Mouse (Mus musculus): Measurements from ENCODE around the gene Dok1. TPM values are rescaled to one million over a fixed set of nuclear protein-coding genes. Genes with fewer than 3 reads are reported as not detected.

Gene Dok1
- polyA plus RNA-seq, 1 experiment from 2014 or later, result 30.0 TPM

DNA sequence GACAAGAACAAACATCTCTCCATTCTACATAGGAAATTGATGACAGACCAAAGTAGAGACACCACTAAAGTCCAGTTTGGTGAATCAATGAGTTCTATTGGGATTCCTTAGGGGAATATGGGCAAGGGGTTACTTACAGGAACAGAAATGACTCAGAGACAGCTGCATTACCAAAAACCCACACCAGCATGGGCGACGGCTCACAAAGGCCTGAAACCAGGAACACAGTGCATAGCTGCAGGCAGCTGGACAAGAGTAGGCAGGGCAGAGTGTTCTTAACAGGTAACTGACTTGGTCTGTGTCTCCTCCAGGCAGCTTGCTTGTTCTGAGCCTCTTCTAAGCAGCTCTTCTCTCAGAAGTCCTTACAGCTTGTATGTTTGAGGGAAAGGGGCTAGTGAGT is 17.5 kb downstream of the Dok1 start:
- Histone ChIP-seq H3K36me3 (ENCODE audit: inconsistent target) (no peaks in the 10 kb centered on the region), H3K79me2 (ENCODE audit: inconsistent target) (no peaks in the 10 kb centered on the region), H3K4me3 (ENCODE audit: inconsistent target) (no peak overlapping the region), H3K27ac (no peak overlapping the region)
- 91% methylated on average over 2 of the region's 2 CpGs for WGBS (ENCODE audit: missing documents)

DNA sequence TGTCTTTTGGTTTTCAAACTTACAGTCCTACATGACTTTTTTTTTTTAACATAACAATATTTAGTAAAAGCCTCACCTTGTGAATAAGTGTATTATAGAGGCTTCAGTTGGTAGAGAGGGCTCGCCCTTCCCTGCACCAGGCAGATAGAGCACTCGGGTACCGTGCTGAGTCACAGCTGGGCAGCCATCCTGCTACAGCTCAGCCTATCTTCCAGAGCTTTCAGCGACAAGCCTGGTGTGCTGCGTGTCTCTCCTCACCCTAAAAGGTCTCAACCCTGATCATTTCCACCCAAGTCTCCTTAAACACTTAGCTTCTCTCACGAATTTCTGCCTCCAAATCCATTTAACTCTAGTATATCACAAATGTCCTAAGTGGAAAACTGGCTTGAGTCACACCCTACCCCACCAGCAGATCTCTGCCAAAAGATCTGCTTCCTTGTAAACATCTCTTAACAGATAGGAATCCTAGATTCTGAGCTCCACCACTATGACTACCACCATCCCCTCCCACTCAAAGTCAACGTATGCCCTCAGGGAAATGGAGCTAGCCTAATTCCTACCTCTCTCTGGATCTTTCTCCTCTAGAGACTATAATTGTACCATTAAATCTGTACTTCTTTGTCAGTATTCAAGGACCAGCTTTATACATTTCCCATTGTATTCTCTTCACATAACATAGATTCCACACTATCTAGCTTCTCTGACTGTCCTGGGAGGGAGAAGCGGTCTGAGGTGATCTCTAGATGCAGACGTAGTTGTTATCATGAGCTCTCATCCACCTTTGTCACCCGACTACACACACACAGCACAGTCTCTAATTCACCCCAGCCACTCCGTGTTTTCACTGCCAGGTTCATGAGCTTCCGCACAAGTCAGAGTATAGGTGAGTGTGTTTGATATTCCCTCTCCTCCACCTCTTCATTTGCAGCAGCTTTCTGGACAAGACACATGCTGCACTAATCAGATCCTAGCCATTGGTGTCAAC is 18.5 kb downstream of the Dok1 start:
- Histone ChIP-seq H3K4me3 (ENCODE audit: inconsistent target) (no peak overlapping the region), H3K27ac (peak overlapping the region; percentile 85), H3K79me2 (ENCODE audit: inconsistent target) (no peaks in the 10 kb centered on the region), H3K36me3 (ENCODE audit: inconsistent target) (no peaks in the 10 kb centered on the region)
- 62% methylated on average over 12 of the region's 12 CpGs for WGBS (ENCODE audit: missing documents)

DNA sequence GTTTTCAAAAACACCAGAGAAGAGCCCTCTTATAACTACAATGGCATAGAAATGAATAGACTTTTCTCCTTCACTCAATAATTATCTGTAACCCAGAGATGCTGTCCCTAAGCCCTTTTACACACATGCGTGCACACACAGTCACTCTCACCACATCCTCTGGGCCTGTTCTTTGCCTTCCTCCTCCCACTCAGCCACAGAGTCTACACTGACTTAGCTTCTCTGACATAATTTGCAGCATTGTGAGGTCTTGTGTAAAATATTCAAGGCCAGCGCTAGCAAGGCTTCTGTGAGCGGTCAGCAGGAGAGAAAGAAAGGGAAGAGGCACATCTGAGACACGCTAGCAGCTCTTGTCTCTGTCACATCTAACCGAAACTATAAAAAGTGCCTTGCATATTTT is 19.8 kb downstream of the Dok1 start:
- H3K36me3 ChIP-seq (ENCODE audit: inconsistent target), result no peaks in the 10 kb centered on the region
- no peaks in the 10 kb centered on the region for H3K79me2 ChIP-seq (ENCODE audit: inconsistent target)
- no peak overlapping the region for H3K4me3 ChIP-seq (ENCODE audit: inconsistent target)
- peak overlapping the region; percentile 85 for H3K27ac ChIP-seq
- 8% methylated on average over 5 of the region's 5 CpGs for WGBS (ENCODE audit: missing documents)

DNA sequence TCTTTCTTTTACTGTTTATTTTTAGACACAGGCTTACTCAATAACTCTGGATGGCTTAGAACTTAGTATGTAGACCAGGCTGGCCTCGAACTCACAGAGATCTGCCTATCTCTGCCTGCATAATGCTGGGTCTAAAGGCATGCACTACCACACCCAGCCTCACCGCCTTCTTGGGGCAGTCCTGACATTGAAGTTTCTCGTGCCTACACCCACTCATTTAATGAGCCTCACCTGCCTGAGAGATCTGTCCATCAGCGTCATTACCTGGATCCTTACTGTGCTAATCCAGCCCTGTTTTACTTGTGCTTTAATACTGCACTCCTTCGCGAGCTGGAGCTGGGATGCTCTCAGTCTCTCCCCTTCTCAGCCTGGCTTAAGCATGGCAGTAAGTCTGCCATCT is 21.5 kb downstream of the Dok1 start:
- 92% methylated on average over 6 of the region's 6 CpGs for WGBS (ENCODE audit: missing documents)
- Histone ChIP-seq H3K27ac (no peak overlapping the region), H3K4me3 (ENCODE audit: inconsistent target) (no peak overlapping the region), H3K79me2 (ENCODE audit: inconsistent target) (no peaks in the 10 kb centered on the region), H3K36me3 (ENCODE audit: inconsistent target) (no peaks in the 10 kb centered on the region)

DNA sequence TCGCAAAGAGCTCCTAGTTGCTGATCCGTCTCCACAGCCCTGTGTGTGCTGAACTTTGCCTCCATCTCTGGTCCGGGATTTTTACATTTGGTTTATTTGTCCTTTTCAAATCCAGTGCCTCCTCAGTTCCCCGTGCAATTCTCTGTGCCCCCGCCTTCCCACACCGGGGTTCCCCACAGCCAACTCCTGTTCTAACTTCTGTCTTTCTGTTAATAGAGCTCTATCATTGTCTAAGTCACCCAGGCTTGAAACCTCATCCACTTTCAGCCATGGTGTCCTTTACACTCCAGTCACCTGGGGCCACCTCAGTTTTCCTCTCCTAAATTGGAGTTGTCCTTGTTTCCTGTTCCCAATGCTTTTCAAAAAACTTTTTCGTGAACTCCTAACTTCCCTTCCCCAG is 22.0 kb downstream of the Dok1 start:
- Histone ChIP-seq H3K27ac (no peak overlapping the region), H3K79me2 (ENCODE audit: inconsistent target) (no peaks in the 10 kb centered on the region), H3K4me3 (ENCODE audit: inconsistent target) (no peak overlapping the region), H3K36me3 (ENCODE audit: inconsistent target) (no peaks in the 10 kb centered on the region)
- 66% methylated on average over 7 of the region's 7 CpGs for WGBS (ENCODE audit: missing documents)

DNA sequence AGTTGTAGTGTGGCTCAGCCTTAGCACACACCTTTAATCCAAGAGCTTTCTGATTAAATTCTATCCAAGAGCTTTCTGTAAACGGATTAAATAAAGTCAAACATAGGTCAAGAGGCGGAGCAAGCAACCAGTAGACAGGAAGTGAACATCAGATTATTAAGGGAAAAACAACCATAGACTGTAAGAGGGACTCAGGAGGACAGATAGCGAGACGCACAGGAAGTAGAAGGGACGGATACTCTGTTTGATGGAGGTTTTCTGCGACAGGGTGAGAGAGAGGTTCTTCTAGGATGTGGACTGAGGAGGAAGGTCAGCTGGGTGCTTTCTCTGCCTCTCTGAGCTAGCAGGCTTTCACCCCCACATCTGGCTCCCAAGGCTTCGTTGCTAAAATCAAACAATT is 23.3 kb downstream of the Dok1 start:
- H3K27ac ChIP-seq, result peak overlapping the region; percentile 76
- H3K4me3 ChIP-seq (ENCODE audit: inconsistent target), result no peak overlapping the region; the same call in 1 of the 2 replicates
- WGBS (ENCODE audit: missing documents), result 24% methylated on average over 7 of the region's 7 CpGs
- no peaks in the 10 kb centered on the region for H3K79me2 ChIP-seq (ENCODE audit: inconsistent target)
- no peaks in the 10 kb centered on the region for H3K36me3 ChIP-seq (ENCODE audit: inconsistent target)

DNA sequence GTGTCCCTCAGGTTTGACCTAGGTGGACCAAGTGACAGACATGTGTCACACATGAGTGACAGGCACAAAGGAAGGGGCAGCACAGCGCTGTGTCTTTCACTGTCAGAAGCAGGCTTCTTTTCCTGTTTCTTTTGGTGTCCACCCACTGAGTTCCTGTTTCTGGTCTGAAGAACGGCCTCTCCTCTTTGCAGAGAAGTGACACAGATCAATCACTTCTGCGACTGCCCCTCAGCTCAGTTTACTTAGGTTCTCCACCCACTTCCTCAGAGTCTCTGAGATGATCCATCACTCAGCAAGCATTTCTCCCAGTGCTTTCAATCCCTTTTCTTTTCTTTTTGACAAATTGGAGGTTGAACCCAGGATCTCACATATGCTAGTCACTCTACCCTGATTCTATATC is 24.6 kb downstream of the Dok1 start:
- 2% methylated on average over 3 of the region's 3 CpGs for WGBS (ENCODE audit: missing documents)

DNA sequence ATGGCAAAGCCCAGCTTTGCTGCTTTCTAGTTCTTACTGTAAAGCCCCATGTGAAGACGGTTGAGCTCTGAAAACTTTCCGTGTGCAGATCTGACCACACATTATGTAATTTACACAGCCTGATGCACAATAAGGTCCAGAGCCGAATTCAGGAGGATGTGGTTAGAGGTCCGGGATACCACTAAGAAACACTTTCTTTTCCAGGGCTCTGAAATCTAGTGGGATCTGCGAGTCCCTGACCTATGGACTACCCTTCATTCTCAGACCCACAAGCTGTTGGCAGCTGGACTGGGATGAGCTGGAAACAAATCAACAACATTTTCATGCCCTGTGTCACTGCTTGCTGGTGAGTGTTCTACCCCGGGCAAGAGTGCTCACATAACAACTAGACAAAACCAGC is 27.2 kb downstream of the Dok1 start:
- peak overlapping the region; percentile 99 for H3K27ac ChIP-seq
- no peak overlapping the region for H3K4me3 ChIP-seq (ENCODE audit: inconsistent target)
- peaks cover 29% of the 10 kb centered on the region for H3K79me2 ChIP-seq (ENCODE audit: inconsistent target)
- 3% methylated on average over 6 of the region's 6 CpGs for WGBS (ENCODE audit: missing documents)
- no peaks in the 10 kb centered on the region for H3K36me3 ChIP-seq (ENCODE audit: inconsistent target)

More for the DNA sequence above, 24.6 kb downstream of the Dok1 start:
- peak overlapping the region; percentile 76 for H3K27ac ChIP-seq
- no peak overlapping the region for H3K4me3 ChIP-seq (ENCODE audit: inconsistent target)
- H3K36me3 ChIP-seq (ENCODE audit: inconsistent target), result no peaks in the 10 kb centered on the region
- peaks cover 10% of the 10 kb centered on the region for H3K79me2 ChIP-seq (ENCODE audit: inconsistent target)

DNA sequence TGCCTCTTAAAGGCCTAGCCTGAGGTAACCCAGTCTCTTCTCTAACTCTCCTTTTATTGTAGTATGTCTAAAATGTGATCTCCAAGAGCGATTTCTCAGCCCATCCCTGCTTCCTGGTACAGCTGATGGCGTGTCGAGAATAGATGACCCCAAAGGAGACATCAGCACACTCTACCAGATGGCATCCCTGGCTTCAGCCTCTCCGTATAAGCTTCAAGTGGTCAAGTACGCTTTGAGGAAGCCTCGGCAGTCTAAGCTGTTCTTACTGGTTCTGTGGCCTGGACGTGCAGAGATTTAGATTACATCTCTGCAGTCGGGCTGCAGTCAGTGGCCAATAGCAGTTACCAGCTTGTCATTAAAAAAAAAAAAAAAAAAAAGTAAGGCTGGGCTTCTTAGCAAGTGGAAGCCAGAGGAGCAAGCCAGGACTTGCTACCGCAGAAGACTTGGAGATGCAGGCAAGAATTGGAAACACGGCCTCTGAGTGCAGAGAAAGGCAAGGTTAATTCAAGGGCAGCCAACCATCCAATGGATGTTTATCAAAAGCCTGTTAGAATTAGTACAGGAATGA is 27.7 kb downstream of the Dok1 start:
- 46% methylated on average over 10 of the region's 10 CpGs for WGBS (ENCODE audit: missing documents)
- no peak overlapping the region for H3K4me3 ChIP-seq (ENCODE audit: inconsistent target)

DNA sequence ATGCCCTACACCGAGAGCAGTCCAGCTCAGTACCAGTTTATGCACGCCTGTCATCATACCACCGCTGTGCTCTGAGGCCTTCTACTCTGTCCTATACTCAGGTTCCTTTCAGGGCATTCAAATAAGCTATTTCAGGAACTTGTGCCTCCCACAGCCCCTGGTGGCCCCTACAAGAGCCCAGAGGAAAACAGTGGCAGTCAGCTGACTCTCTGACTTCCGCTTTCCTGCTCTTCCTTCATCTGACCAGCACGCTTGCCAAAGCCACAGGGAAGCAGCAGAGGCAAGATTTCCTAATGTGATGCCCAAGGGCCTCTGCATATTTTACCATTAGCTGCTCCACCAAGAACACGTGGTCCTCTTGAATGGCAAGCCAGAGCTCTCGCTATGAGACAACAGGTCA is 28.4 kb downstream of the Dok1 start:
- Histone ChIP-seq H3K27ac (peak overlapping the region; percentile 99), H3K4me3 (ENCODE audit: inconsistent target) (peak overlapping the region; percentile 48), H3K79me2 (ENCODE audit: inconsistent target) (peaks cover 29% of the 10 kb centered on the region), H3K36me3 (ENCODE audit: inconsistent target) (no peaks in the 10 kb centered on the region)
- under 1% methylated on average over 7 of the region's 7 CpGs for WGBS (ENCODE audit: missing documents)

More for the DNA sequence above, 27.7 kb downstream of the Dok1 start:
- H3K27ac ChIP-seq, result peak overlapping the region; percentile 99
- peaks cover 29% of the 10 kb centered on the region for H3K79me2 ChIP-seq (ENCODE audit: inconsistent target)
- no peaks in the 10 kb centered on the region for H3K36me3 ChIP-seq (ENCODE audit: inconsistent target)

DNA sequence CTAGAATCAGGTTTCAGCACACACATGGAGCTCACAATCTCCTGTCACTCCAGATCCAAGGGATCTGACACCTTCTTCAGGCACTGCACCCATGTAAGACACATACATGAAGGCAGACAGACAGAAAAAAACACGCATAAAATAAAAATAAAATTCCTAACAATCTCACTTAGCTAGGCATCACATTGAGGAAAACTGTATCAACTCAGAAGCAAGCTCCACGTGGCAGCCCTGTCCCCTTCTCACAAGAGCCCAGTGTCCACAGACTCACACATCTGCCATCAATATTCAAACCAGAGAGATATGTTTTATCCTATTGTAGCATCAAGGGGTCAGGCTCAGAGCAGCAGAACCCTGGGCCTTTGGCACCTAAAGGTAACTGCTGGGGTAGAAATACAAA is 29.0 kb downstream of the Dok1 start:
- Histone ChIP-seq H3K4me3 (ENCODE audit: inconsistent target) (peak overlapping the region; percentile 48), H3K79me2 (ENCODE audit: inconsistent target) (peaks cover 29% of the 10 kb centered on the region), H3K36me3 (ENCODE audit: inconsistent target) (no peaks in the 10 kb centered on the region), H3K27ac (peak overlapping the region; percentile 99)
- 40% methylated on average over 2 of the region's 2 CpGs for WGBS (ENCODE audit: missing documents)

DNA sequence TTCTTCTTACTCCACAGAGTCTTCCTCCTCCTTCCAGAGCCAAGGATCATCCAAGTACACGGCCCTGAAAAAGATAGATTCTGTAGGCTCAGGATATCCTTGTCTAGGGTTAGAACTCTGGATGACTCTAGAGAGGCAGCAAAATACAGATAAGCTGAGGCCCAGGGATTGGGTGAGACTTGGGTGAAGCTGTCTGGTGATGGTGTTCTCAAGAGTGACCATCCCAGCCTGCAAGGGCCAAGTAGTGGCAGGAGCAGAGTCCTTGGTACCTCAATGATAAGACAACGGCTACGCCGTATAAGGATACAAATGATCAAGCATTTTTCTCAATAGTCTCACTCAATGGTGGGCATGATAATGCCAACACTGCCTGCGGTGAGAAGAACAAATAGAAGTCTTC is 29.4 kb downstream of the Dok1 start:
- peaks cover 29% of the 10 kb centered on the region for H3K79me2 ChIP-seq (ENCODE audit: inconsistent target)
- peak overlapping the region; percentile 48 for H3K4me3 ChIP-seq (ENCODE audit: inconsistent target)
- no peaks in the 10 kb centered on the region for H3K36me3 ChIP-seq (ENCODE audit: inconsistent target)
- peak overlapping the region; percentile 99 for H3K27ac ChIP-seq
- 91% methylated on average over 5 of the region's 5 CpGs for WGBS (ENCODE audit: missing documents)

DNA sequence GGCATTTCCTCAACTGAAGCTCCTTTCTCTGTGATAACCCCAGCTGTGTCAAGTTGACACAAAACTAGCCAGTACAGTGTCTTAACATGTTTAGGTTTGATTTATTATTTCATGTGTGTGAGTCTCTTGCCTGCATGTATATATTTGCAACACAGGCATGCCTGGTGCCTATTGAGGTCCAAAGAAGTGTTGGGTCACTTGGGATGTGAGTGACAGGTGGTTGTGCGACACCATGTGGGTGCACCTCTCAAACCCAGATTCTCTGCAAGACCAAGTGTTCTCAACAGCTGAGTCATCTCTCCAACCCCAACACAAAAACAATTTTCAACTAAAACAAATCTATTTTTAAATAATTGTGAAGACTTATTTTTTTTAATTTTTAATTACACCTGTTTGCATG is 30.2 kb downstream of the Dok1 start:
- peak overlapping the region; percentile 48; the same call in 1 of the 2 replicates for H3K4me3 ChIP-seq (ENCODE audit: inconsistent target)
- WGBS (ENCODE audit: missing documents), result 71% methylated on average over 1 of the region's 1 CpGs
- H3K27ac ChIP-seq, result peak overlapping the region; percentile 99
- peaks cover 29% of the 10 kb centered on the region for H3K79me2 ChIP-seq (ENCODE audit: inconsistent target)
- no peaks in the 10 kb centered on the region for H3K36me3 ChIP-seq (ENCODE audit: inconsistent target)

DNA sequence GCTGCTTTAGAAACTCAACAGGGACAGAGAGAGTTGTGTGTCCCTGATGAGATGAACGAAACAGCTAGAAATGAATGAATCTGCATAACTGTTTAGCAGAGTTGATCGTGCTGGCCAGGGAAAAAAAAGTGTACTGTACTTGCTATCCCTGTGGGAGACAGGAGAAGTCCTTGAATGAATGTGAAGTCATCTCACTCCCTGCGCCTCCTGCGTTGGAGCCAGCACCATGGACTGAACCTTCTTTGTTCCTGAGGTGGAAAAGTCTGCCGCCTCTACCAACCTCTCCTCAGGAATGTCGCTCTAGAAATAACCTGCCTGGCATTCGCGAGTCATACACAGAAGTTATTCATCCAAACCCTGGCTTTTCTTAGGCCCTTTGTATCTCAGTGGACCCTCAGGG is 33.3 kb downstream of the Dok1 start:
- no peak overlapping the region for H3K27ac ChIP-seq
- no peak overlapping the region for H3K4me3 ChIP-seq (ENCODE audit: inconsistent target)
- H3K79me2 ChIP-seq (ENCODE audit: inconsistent target), result peaks cover 29% of the 10 kb centered on the region
- H3K36me3 ChIP-seq (ENCODE audit: inconsistent target), result no peaks in the 10 kb centered on the region
- 90% methylated on average over 8 of the region's 8 CpGs for WGBS (ENCODE audit: missing documents)

DNA sequence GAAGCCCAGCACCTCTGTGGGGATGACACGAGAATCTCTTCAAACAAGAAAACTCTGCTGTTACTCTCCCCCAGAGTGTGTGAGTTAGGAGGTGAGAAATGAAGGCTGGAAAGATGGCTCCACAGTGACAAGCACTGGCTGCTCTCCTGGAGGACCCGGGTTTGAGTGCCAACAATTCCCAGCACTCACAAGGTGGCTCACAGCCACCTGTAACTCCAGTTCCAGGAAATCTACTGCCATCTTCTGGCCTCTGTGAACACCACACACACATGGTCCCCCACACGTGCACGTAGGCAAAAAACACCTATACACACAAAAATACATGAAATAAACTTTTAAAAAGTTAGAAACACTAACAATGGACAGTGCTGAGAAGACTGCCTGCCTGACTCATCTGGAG is 34.9 kb downstream of the Dok1 start:
- peaks cover 16% of the 10 kb centered on the region for H3K79me2 ChIP-seq (ENCODE audit: inconsistent target)
- no peaks in the 10 kb centered on the region for H3K36me3 ChIP-seq (ENCODE audit: inconsistent target)
- no peak overlapping the region for H3K4me3 ChIP-seq (ENCODE audit: inconsistent target)
- 88% methylated on average over 4 of the region's 4 CpGs for WGBS (ENCODE audit: missing documents)
- peak overlapping the region; percentile 99 for H3K27ac ChIP-seq
